Mouse (Mus musculus) embryonic fibroblast, embryonic 13.5 days (primary cell): ENCODE data around the gene Trim7.

Source experiments
- CTCF ChIP-seq: IDR thresholded peaks from 2 replicates; pipeline ENCODE4 v1.5.1; 2011; ENCODE audit warnings: mild to moderate bottlenecking, control low read depth, low read length, moderate library complexity, borderline replicate concordance; ENCODE audit not compliant: insufficient read depth
- POLR2A ChIP-seq: IDR thresholded peaks from 2 replicates; pipeline ENCODE4 v1.6.1; 2011; ENCODE audit warnings: low read depth, mild to moderate bottlenecking, control low read depth, low read length, moderate library complexity

DNA sequence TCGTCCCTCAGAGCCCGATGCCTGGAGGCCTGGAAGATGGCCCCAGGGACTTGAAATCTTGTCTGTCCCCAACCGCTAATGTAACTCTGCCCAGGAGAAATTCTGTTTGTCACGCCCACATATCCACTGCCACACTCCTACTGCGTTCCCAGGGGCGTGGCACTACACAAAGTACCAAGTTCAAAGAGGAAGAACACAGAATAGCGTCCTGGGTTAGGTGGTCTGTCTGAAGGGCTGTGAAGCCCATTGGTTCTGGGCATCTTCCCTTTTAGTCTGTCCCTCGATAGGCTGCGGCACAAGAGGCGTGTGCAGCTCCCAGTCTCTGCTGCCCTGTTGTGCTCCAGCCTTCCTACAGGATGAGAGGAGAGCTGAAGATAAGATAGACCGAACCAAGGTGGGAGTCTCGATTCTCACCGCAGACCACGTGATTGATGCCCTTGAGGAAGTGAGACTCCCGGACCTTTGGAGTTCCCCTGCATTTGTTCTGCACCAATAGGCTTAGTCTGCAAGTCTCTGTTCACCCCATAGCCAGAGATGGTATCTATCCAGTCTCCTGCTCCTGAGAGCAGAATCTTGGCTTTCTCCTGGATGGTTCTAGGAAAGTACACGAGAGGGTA, 12.3 kb downstream of the Trim7 start:
- TF ChIP-seq CTCF (no peak), POLR2A (no peak; the same call in none of the 2 replicates)
